Mouse (Mus musculus): ENCODE measurements at regions not wholly inside any gene's neighbourhood (a gene's known extent, or its start where the extent isn't known, plus 50 kb on each side); places are given as distances from the start of the nearest gene placed in this dataset.

DNA sequence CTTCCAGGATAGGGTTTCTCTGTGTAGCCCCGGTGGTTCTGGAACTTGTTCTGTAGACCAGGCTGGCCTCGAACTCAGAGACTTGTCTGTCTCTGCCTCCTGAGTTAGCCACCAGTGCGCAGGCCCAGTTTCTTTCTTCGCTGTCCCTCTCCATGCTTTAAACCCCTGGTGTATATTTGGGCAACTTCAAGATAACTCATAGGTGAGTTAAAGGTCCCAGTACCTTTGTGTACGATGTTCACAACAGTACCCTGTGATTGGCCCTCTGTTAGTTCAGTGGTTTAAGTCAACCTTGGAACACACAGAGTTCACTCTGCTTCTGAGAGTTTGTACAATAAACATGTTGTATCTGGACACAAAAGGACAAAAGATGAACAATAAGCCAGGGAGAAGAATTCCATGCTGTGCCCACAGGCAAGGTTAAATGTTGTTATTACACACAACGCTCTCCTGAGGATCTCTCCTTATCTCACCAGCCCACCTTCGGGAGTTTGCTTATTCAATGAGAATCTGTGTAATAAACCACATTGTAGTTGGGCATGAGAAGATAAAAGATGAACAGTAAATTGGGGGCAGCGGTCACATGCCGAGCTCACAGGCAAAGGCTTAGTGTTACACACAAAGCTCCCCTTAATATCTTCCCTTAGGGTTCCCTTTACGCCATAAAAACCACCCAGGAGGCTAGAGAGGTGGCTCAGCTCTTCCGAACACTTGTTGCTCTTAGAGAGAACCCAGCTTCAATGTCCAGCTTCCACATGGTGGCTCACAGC, 78.6 kb upstream of the Cpsf6 start:
- TF ChIP-seq CTCF (conservative IDR thresholded peaks at IDR 0.05; ENCODE audit: insufficient read depth, insufficient read length, low read depth, low read length) (no peak), POLR2A (IDR thresholded peaks at IDR 0.05; ENCODE audit: low read depth, low read length) (no peak)

Data from kidney, adult 2 months (tissue).